Mouse (Mus musculus) heart, embryonic 16.5 days (tissue): ENCODE measurements around the gene Rrh. TPM values are rescaled to one million over a fixed set of nuclear protein-coding genes. Genes with fewer than 3 reads are reported as not detected.

Experiments used
- ATAC-seq: fragments of 200-750 bp; cut with Nextera tagmentation; replicated peaks from 2 replicates; pipeline ENCODE4 v1.8.0; 2017; ENCODE audit warnings: moderate number of reproducible peaks; ENCODE audit not compliant: insufficient read depth, low FRiP score; ENCODE audit errors: extremely low read depth
- H3K27ac ChIP-seq: fragments of 300-500 bp; sonication (generic); 2 replicates; pipeline ENCODE4 v1.5.1; 2014; ENCODE audit warnings: mild to moderate bottlenecking, low read length, control low read depth, moderate library complexity
- H3K27me3 ChIP-seq: fragments of 300-500 bp; sonication (generic); 2 replicates; pipeline ENCODE4 v1.6.1; 2014; ENCODE audit warnings: low read length, mixed read lengths; ENCODE audit not compliant: control insufficient read depth, insufficient read depth
- H3K36me3 ChIP-seq: fragments of 300-500 bp; sonication (generic); 2 replicates; pipeline ENCODE4 v1.6.1; 2014; ENCODE audit not compliant: control insufficient read depth, insufficient read depth
- H3K4me1 ChIP-seq: fragments of 300-500 bp; sonication (generic); 2 replicates; pipeline ENCODE4 v1.6.1; 2014; ENCODE audit warnings: low read length, mixed read lengths; ENCODE audit not compliant: control insufficient read depth, insufficient read depth
- H3K4me2 ChIP-seq: fragments of 300-500 bp; sonication (generic); 2 replicates; pipeline ENCODE4 v1.6.1; 2014; ENCODE audit warnings: low read depth, mild to moderate bottlenecking, control low read depth, low read length
- H3K4me3 ChIP-seq: fragments of 300-500 bp; sonication (generic); 2 replicates; pipeline ENCODE4 v1.5.1; 2014; ENCODE audit warnings: mild to moderate bottlenecking, control low read depth, low read length
- H3K9ac ChIP-seq: fragments of 300-500 bp; sonication (generic); 2 replicates; pipeline ENCODE4 v1.6.1; 2014; ENCODE audit warnings: low read length, control low read depth
- H3K9me3 ChIP-seq: fragments of 300-500 bp; sonication (generic); replicated peaks from 2 replicates; pipeline ENCODE4 v1.6.1; 2016; ENCODE audit warnings: low read length; ENCODE audit not compliant: control insufficient read depth
- WGBS: fragments of 180-500 bp; shearing (Covaris S2); extraction: QIAGEN DNeasy Blood & Tissue Kit; methylation state at CpG from one replicate; pipeline ENCODE4 v1.1.7; 2014; 5-methylcytosine and 5-hydroxymethylcytosine counted together
- polyA plus RNA-seq: library from polyadenylated mRNA; unstranded; fragments of >200 nt; fragmentation: Nextera tagmentation; extraction: Ambion mirVana; gene quantifications from 2 replicates; pipeline ENCODE4 v1.2.1, GENCODE M21; 2015

The Rrh gene
- polyA plus RNA-seq, 1 experiment from 2014 or later = 0.08 TPM

- WGBS = under 1% methylated on average over 60 of the region's 60 CpGs
- Histone ChIP-seq H3K27ac (peak within 1 kb of the TSS; percentile 94), H3K4me1 (peaks cover 18% of the 10 kb centered on the region), H3K27me3 (no peaks in the 10 kb centered on the region), H3K4me2 (peak within 1 kb of the TSS; percentile 95), H3K36me3 (peaks cover 9% of the 10 kb centered on the region; the same call in 1 of the 2 replicates), H3K9me3 (no peaks in the 10 kb centered on the region), H3K9ac (peak within 1 kb of the TSS; percentile 87), H3K4me3 (peak within 1 kb of the TSS; percentile 97)
- ATAC-seq = peak; percentile 88
These were observed 8.7 kb upstream of the Rrh start, which contains the start of gene Gar1 for GRCm38 (mm10) chr3:129831035-129831568. Gene Gar1, minus strand, starts transcription at chr3:129831396.

- no peaks in the 10 kb centered on the region for H3K9me3 ChIP-seq
- ATAC-seq = no peak; the same call in 1 of the 2 replicates
- H3K9ac ChIP-seq = peak overlapping the region; percentile 87
- H3K4me2 ChIP-seq = peak overlapping the region; percentile 95
- WGBS = under 1% methylated on average over 45 of the region's 45 CpGs
- H3K4me3 ChIP-seq = peak overlapping the region; percentile 97
- H3K36me3 ChIP-seq = peaks cover 9% of the 10 kb centered on the region; the same call in 1 of the 2 replicates
- H3K27ac ChIP-seq = peak overlapping the region; percentile 94
- H3K4me1 ChIP-seq = peaks cover 14% of the 10 kb centered on the region
- no peaks in the 10 kb centered on the region for H3K27me3 ChIP-seq
These were observed 8.2 kb upstream of the Rrh start for GRCm38 (mm10) chr3:129830626-129831025.

- Histone ChIP-seq H3K9ac (no peak overlapping the region), H3K36me3 (peaks cover 24% of the 10 kb centered on the region), H3K4me1 (peaks cover 12% of the 10 kb centered on the region), H3K27me3 (no peaks in the 10 kb centered on the region), H3K4me3 (no peak overlapping the region), H3K4me2 (no peak overlapping the region), H3K27ac (no peak overlapping the region), H3K9me3 (no peaks in the 10 kb centered on the region)
- ATAC-seq = no peak
- WGBS = 86% methylated on average over 5 of the region's 5 CpGs
These were observed 5.3 kb upstream of the Rrh start for GRCm38 (mm10) chr3:129827691-129828090.

DNA sequence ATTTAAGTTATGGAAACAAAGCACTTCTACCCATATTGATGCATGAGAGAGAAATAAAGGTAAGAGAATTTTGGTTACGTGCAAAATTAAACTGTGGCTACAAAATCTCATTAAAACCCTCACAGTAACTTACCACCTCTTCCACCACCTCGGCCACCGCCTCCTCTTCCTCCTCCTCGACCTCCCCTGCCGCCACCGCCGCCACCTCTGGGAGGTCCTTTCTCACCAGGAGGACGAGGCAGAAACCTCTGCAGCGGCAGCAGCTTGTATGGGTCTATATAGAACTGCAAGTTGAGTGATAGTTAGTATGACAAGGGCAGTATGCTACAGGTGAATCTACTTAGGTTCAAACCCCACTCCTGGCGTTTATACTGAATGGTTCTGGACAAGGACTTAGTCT is 4.3 kb upstream of the Rrh start:
- H3K9me3 ChIP-seq = no peaks in the 10 kb centered on the region
- no peak for ATAC-seq
- no peaks in the 10 kb centered on the region for H3K27me3 ChIP-seq
- WGBS = 88% methylated on average over 10 of the region's 10 CpGs
- no peak overlapping the region for H3K27ac ChIP-seq
- peaks cover 24% of the 10 kb centered on the region for H3K36me3 ChIP-seq
- no peak overlapping the region for H3K4me2 ChIP-seq
- H3K4me1 ChIP-seq = peaks cover 11% of the 10 kb centered on the region
- H3K9ac ChIP-seq = no peak overlapping the region
- H3K4me3 ChIP-seq = no peak overlapping the region

DNA sequence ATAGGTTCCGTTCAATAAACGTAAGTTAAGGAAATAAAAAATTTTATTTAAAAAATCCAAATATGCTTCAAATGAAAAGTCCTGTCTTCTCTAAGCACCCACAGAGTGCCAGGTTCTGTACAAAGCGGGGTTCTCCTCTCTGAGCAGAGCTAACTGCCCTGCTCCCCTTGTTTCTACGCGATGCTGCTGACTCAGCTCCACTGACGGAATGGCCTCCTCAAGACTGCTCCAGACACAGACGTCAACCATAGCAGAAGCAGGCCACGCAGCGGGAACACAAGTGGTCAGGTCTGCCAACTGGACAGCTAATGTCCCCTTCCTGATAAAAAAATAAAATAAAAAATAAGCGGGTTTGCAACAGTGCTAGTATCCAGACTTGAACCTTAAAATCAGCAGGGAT is 2.5 kb upstream of the Rrh start:
- peaks cover 24% of the 10 kb centered on the region for H3K36me3 ChIP-seq
- no peaks in the 10 kb centered on the region for H3K27me3 ChIP-seq
- WGBS = 88% methylated on average over 10 of the region's 10 CpGs

GRCm38 (mm10) chr3:129824146-129824545 is 1.8 kb upstream of the Rrh start:
- no peak overlapping the region for H3K4me2 ChIP-seq
- no peak for ATAC-seq
- no peaks in the 10 kb centered on the region for H3K4me1 ChIP-seq
- H3K9me3 ChIP-seq = no peaks in the 10 kb centered on the region
- H3K4me3 ChIP-seq = no peak overlapping the region
- WGBS = 87% methylated on average over 4 of the region's 4 CpGs
- no peak overlapping the region for H3K9ac ChIP-seq
- H3K27ac ChIP-seq = no peak overlapping the region
- H3K27me3 ChIP-seq = no peaks in the 10 kb centered on the region
- peaks cover 24% of the 10 kb centered on the region for H3K36me3 ChIP-seq

More for the DNA sequence above, 2.5 kb upstream of the Rrh start:
- Histone ChIP-seq H3K4me2 (no peak overlapping the region), H3K27ac (no peak overlapping the region), H3K9me3 (no peaks in the 10 kb centered on the region), H3K9ac (no peak overlapping the region), H3K4me1 (peaks cover 6% of the 10 kb centered on the region), H3K4me3 (no peak overlapping the region)
- ATAC-seq = no peak

DNA sequence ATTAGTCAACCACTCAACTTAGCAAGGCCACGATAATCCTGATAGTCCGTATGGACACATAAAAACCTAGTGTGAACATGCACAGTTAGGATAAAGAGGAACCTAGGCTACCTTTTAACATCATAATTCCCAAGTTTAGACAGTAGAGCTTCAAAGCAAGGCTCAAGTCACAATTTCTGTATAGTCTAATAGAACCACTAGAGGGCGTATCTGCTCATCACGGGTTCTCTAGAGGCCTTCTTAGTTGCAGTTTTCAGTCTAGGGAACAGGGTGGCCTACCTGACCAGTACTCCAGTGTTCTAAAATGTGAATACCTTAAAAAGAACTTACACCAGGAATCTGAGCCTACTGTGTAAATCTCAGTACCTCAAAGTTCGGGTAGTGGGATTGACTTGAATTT is 906 bp upstream of the Rrh start:
- Histone ChIP-seq H3K4me1 (no peaks in the 10 kb centered on the region), H3K4me2 (no peak overlapping the region), H3K27ac (no peak overlapping the region), H3K9ac (no peak overlapping the region), H3K36me3 (peaks cover 22% of the 10 kb centered on the region), H3K27me3 (no peaks in the 10 kb centered on the region), H3K9me3 (no peaks in the 10 kb centered on the region), H3K4me3 (no peak overlapping the region)
- 49% methylated on average over 5 of the region's 5 CpGs for WGBS
- ATAC-seq = no peak

- Histone ChIP-seq H3K4me2 (no peak overlapping the region), H3K27me3 (no peaks in the 10 kb centered on the region), H3K4me1 (no peaks in the 10 kb centered on the region), H3K27ac (no peak overlapping the region), H3K9ac (no peak overlapping the region), H3K36me3 (peaks cover 20% of the 10 kb centered on the region), H3K4me3 (no peak overlapping the region), H3K9me3 (no peaks in the 10 kb centered on the region)
- 73% methylated on average over 8 of the region's 8 CpGs for WGBS
- no peak for ATAC-seq
These were observed 651 bp downstream of the Rrh start for GRCm38 (mm10) chr3:129821736-129822135.

- Histone ChIP-seq H3K27me3 (no peaks in the 10 kb centered on the region), H3K4me3 (no peak overlapping the region), H3K36me3 (peaks cover 15% of the 10 kb centered on the region), H3K27ac (no peak overlapping the region), H3K4me2 (no peak overlapping the region), H3K9ac (no peak overlapping the region), H3K9me3 (no peaks in the 10 kb centered on the region), H3K4me1 (no peaks in the 10 kb centered on the region)
- no peak for ATAC-seq
- 61% methylated on average over 9 of the region's 9 CpGs for WGBS
These were observed 1.5 kb downstream of the Rrh start for GRCm38 (mm10) chr3:129820847-129821246.
